Mouse (Mus musculus): Measurements from ENCODE around the gene Qprt.
"Not testable (repeated sequence)": the region's sequence is repeated elsewhere in the genome, so short reads cannot be mapped to it uniquely, and the experiment has no call there.

The Qprt gene

DNA sequence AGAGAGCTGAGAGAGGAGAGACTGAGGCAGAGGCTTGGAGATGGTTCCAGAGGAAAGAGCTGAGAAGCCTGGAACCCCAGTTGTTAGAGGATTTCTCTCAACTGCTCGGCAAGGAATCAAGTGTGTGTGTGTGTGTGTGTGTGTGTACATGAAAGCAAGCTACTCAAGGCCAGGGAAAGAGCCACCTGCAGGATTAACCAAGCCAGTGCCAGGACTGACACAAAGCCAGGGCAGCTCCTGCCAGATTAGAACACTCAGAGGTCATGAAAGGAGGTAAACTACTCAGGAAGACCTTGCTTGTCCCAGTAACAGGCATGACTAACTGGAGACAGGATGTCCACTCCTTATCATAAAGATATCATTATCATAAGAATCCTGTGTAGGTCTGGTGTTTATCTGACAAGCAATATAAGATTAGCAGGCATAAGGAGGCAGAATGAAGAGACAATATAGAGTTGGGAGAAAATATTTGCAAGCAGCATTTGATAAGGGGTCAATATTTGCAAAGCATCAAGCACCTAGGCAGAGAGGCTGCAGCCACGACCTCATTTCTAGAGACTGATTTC is 20.5 kb downstream of the Qprt start:
- CTCF ChIA-PET: interaction anchor here (0.6 to 0.7 kb wide), 2 partner anchors 14 to 24 kb away, joined by 3 to 8 read pairs; no protein-coding TSS in a partner anchor

DNA sequence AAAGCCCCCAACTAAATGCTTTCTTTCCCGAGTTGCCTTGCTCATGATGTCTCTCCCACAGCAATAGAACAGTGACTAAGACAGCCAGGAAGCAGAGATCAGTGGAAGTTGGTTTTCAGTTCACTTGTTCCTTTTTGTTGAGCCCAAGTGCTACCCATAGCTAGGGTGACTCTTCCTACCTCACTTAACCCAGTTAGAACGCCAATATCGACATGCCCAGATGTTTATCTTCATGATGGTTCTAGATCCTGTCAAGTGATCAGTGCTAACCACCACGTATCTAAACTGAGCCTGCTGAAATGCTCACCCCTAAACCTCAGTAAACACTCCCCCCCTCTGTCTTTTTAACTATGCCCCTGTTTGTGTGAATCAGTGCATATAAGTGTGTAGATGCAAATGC is 22.5 kb downstream of the Qprt start:
- CTCF ChIA-PET: no interaction called here

GRCm38 (mm10) chr7:127098950-127099349 is 23.1 kb downstream of the Qprt start:
- CTCF ChIA-PET: no interaction called here

GRCm38 (mm10) chr7:127098521-127098920 is 23.5 kb downstream of the Qprt start:
- CTCF ChIA-PET: interaction anchor here (0.6 kb wide), 1 partner anchor 12 kb away, joined by 4 read pairs; no protein-coding TSS in a partner anchor

DNA sequence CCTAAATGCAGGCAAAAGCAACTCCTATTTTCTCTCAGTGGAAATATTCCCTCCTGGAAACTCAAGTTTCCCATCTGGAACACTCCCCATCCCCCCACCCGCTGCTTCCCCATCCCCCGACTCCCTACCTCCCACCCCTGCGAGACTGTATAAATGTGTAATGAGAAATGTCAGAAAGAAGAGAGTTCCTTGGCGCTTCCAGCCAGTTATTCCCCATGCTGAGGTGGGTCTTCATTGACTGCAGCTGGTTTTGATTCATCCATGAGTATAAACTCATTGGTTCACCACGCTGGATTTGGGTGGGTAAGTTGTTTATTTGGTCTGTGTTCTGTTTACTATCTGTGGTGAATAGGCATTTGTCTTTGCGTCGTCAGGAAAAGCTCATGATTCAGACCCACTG is 25.6 kb downstream of the Qprt start:
- CTCF ChIA-PET: interaction anchor here (0.6 kb wide), 1 partner anchor 317 kb away, joined by 3 read pairs; no protein-coding TSS in a partner anchor

GRCm38 (mm10) chr7:127093914-127094313 is 28.1 kb downstream of the Qprt start:
- CTCF ChIA-PET: no interaction called here

GRCm38 (mm10) chr7:127091114-127091896 is 30.7 kb downstream of the Qprt start, which contains the start of gene AI467606:
Gene AI467606 (plus strand): TSS chr7:127091359.
- CTCF ChIA-PET: no interaction called here

DNA sequence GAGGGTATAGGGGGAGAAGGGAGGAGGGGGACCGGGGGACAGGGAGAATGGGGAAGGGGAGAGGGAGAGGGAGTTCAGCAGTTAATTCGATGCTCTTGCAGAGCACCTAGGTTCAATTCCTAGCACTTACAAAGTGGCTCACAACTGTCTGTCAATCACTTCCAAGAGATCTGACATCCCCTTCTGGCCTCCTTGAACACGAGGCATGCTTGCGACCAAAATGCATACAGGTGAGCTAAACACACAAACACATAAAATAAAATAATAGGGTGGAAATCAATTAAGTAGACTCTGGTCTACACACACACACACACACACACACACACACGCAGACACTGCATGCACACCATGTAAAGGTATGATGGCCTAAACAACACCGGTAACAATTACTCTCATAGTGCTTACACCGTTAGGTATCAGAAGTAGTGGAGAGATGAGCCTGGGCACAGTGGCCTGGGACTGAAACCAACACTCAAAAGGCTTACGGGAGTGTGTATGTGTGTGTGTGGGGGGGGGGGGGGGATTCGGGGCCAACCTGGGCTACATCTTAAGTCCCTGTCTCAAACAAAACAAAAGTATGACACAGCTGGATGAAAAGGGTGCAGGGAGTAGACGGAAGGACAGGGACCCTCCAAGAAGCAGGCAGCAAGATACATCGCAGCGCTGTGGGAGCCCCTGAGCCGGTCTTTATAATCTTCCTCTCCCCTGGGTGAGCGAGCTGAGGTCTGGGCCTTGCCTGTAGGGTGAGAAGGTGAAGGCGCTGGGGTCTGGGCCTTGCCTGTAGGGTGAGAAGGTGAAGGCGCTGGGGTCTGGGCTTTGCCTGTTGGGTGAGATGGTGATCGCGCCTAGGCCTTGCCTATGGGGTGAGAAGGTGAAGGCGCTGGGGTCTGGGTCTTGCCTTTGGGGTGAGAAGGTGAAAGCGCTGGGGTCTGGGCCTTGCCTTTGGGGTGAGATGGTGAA is 31.6 kb downstream of the Qprt start:
- CTCF ChIA-PET: no interaction called here

DNA sequence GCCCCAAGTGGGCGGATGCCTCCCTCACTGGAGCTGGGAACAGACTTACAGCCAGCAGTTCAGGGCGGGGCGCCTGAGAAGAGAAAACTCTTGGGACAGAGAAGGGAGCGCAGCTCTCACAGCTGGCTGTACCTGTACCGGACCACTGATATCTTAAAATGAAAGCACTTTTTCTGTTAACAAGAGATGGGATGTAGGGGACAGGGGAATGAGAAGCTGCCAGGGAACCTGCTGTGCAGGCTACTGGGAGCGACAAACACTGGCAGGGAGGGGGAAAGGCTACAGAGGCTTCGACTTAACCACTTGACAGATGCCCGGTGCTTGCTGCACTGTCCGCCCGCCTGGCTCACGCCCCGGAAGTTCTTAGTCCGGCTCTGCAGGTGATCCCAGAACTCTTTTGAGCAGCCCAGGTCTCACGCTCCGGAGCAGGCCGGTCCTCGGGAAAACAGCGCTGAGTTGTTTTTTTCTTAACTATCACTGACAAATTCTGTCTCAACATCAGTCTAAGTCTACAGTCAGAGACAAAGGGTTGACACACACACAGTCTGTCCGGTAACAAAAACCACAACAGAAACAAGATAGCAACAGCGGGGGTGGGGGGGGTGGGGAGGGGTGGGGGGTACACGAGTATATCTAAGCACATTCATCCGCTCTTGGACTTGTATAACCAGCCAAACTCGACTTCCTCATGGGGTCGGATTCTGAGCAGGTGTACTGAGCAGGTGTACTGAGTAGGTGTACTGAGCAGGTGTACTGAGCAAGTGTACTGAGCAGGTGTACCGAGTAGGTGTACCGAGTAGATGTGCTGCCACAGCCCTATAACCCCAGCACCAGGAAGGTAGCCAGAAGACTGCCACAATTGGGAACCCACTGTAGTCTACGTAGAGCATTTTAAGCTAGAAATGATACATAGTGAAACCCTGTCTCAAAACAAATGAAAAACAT is 32.9 kb downstream of the Qprt start:
- CTCF ChIA-PET: no interaction called here

DNA sequence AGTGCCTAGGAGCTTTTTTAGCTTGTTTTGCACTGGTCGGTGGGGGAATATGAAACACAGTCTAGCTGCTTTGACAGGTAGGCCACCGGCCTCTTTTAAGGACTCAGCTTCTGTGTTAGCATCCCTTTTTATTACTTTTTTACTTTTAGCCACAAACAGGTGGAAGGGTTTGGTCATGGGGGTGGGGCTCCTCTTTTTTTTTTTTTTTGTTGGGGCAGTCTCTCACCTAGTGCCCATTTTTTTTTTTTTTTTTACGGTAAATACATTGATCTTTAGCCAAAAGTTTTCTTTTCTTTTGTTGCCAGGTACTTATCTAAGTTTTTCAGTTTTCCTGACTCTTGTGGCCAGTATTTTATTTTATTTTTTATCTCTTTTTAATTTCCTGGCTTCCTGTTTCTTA is 33.9 kb downstream of the Qprt start:
- CTCF ChIA-PET: interaction anchor here (0.7 kb wide), 2 partner anchors 13 to 227 kb away, joined by 4 to 8 read pairs; no protein-coding TSS in a partner anchor

DNA sequence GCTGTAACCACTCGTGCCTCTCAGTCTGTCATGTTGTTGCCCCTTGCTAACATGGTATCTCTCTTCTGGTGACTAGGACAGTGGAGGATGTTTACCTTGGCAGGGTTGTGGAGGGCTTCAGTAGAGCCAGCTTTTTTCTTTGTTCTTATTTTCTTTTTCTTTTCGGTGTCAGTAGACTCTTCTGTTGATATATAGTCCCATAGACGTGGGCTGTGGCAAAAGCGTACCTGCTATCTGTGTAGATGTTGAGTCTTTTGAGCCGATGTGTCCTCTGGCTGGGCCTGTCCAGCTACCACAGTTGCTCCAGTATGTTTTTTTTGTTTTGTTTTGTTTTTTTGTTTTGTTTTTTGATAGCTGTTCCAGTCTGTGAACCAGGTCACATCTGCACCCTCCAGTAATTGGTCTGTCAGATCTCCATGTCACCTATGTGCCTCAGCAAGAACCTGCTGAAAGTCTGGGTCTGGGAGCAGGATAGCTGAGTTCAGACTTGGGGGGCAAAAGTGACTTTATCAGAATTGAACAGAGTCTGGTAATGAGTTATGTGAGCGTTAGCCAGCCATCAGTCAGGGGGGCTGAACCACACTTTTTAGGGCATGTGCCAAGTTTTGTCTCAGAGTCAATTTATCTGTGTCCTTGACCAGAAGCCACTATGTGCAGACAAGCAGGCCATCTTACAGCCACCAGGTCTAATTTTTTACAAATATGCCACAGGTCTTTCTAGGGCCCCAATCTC is 34.6 kb downstream of the Qprt start, which contains the start of gene Zg16:
TSS of gene Zg16 (minus strand) at position 51 of the 733 bp plus-strand sequence.
- CTCF ChIA-PET: interaction anchor here (0.7 kb wide), 2 partner anchors 14 to 227 kb away, joined by 4 to 8 read pairs; no protein-coding TSS in a partner anchor

GRCm38 (mm10) chr7:127085751-127086150 is 36.3 kb downstream of the Qprt start:
- CTCF ChIA-PET: not testable (repeated sequence)

GRCm38 (mm10) chr7:127084794-127085193 is 37.2 kb downstream of the Qprt start:
- CTCF ChIA-PET: no interaction called here

- CTCF ChIA-PET: no interaction called here
Measured at GRCm38 (mm10) chr7:127083689-127084088, 38.3 kb downstream of the Qprt start.

DNA sequence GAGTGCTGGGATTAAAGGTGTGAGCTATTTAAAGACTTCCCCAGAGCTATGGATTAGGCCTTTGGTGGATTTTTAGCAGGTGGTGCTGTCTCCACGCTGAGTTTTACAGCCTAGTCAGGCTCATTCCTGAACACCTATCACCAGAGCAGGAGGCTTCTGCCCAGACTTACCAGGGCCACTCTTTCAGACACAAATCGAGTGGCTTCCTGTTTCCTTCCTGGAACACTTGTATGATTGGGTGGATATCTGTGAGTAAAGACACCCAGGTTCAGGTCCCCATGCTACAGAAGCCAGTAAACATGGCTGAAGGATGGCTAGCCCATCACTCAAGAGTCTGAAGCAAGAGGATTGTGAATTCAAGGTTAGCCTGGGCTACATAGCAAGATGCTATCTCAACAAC is 39.0 kb downstream of the Qprt start:
- CTCF ChIA-PET: interaction anchor here (1.2 kb wide), 1 partner anchor 13 kb away, joined by 3 read pairs; no protein-coding TSS in a partner anchor

GRCm38 (mm10) chr7:127082271-127082670 is 39.8 kb downstream of the Qprt start:
- CTCF ChIA-PET: interaction anchor here (1.2 kb wide), 1 partner anchor 12 kb away, joined by 3 read pairs; no protein-coding TSS in a partner anchor

DNA sequence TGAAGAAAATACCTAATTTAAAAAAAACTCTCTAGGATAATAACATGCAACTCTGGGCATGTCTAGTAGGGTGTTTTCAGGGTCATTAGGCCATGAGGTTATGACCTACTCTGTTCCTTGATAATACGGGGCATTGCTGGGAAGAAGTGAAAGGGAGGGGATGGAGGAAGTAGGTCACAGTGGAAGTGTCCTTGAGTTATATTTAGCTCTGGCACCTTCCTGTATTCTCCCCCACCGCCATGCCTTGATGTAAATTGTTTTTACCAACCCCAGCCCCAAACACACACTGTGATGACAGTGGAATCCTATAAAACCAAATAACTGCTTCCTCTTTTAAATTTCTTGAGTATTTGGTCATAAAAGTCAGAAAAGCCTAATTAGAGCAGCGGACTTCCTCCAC is 42.0 kb downstream of the Qprt start:
- CTCF ChIA-PET: no interaction called here

DNA sequence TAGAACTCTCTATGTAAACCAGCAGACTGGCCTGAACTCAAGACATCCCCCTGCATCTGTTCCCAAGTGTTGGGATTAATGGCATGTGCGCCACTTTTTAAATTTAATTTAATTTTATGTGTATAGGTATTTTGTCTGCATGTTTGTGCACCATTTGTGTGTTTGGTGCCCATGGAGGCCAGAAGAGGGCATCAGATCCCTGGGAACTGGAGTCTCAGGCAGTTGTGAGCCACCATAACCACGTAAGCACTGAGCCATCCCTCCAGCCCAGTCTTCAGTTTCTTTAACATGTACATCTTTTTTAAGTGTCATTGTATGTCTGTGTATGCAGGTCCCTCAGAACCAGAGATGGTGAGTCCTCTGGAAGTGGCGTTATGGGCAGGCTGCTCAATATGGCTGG is 44.3 kb downstream of the Qprt start:
- CTCF ChIA-PET: interaction anchor here (0.9 to 1.3 kb wide), 2 partner anchors 24 to 193 kb away, joined by 3 read pairs; partner anchors contain the start of gene Taok2

- CTCF ChIA-PET: interaction anchor here (0.6 to 0.7 kb wide), 2 partner anchors 34 to 52 kb away, joined by 3 to 4 read pairs; partner anchors contain the start of gene Kif22
Measured at GRCm38 (mm10) chr7:127076188-127076587, 45.8 kb downstream of the Qprt start.

DNA sequence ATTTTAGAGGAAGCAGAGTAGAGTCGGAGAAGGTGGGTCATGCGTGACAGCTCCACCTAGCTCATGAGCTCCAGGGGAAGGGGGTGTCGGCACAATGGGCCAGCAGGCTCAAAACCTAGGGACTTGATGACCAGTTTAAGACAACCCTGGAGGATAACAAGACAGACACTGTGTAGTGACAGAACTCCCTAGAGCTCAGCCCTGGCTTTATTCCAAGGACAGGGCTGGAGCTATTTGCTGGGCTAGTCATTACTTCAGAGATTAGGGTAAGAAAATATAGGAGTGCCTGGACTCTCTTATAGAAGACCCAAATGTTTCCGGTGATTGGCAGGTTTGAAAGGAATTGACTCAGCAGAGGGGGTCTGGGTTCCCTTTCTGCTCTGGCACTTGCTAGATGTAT is 48.8 kb downstream of the Qprt start:
- CTCF ChIA-PET: interaction anchor here (0.5 kb wide), 1 partner anchor 89 kb away, joined by 4 read pairs; no protein-coding TSS in a partner anchor
